Mouse (Mus musculus): ENCODE results near the gene Zfp384.

Gene Zfp384

DNA sequence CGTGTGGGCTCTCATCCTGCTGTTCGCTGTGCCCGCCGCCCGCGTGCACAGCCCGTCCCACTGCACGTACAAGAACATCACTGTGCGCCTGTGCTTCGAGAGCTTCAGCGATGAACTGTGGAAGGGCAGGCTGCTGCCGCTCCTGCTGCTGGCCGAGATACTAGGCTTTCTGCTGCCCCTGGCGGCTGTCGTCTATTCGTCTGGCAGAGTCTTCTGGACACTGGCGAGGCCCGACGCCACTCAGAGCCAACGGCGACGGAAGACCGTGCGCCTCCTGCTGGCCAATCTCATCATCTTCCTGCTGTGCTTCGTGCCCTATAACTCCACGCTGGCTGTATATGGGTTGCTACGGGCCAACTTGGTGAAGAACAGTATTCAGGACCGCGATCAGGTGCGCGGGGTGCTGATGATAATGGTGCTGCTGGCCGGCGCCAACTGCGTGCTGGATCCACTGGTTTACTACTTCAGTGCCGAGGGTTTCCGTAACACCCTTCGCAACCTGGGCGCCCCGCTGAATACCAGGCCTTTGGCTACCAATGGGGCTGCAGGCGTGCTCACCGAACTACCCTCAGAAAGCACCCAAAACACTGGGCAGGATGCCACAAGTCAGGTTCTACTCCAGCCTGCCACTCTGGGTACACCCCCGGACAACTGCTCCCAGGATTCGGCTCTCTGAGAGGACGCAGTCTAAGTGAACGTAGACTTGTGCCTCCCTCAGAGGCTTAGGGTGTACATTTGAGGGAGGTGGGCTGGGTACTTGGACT, 73.0 kb downstream of the Zfp384 start:
- in situ Hi-C loops (cut with MboI, MseI) = loop anchor here (5.0 kb wide), 1 partner anchor 35 kb away; the partner anchor contains the start of gene Acrbp

DNA sequence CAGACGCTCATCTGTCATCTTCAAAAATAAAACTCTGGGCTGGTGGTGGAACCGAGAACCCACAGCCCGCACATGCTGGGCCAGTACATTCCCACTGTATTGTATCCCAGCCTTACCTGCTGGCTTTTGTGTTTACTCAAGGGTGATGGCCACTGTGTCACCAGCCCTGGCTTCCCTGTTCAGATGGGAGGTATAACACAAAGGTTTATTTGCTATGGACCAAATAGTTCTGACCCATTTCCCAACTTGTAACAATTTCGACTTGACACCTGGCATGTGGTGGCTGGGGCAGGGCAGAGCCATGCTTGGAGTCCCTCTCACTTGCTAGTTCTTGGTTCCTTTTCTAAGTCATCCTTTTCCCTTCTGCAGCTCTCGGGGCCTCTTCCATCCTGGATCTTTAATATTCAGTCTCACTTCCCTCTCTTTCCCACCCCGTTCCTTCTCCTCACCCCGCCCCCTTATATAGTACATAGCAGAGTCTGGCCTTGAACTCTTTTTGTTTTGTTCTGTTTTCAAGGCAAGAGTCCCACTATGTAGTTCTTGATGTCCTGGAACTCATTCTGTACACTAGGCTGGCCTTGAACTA, 73.9 kb downstream of the Zfp384 start:
- in situ Hi-C loops (cut with MboI, MseI) = loop anchor here (5.0 kb wide), 1 partner anchor 36 kb away; the partner anchor contains the start of gene Acrbp

- in situ Hi-C loops (cut with MboI, MseI) = loop anchor here (5.0 kb wide), 1 partner anchor 37 kb away; the partner anchor contains the start of gene Acrbp
These were observed 75.5 kb downstream of the Zfp384 start for GRCm38 (mm10) chr6:125084424-125084823.

Measured in T-helper 2 cell (primary cell).